ENCODE assay signal across 8 mouse cellular contexts in genomic region chr13:52979331-52980051, GRCm38 (mm10). TPM values are rescaled to one million over a fixed set of nuclear protein-coding genes. Genes with fewer than 3 reads are reported as not detected.
DNase-seq lines count a peak whose midpoint lies in the region; ATAC-seq lines count a peak whose summit lies in the region.

No protein-coding gene starts in this region.

- peak overlapping the region; percentile 89 for H3K27ac ChIP-seq in forebrain, embryonic 12.5 days
- H3K27ac ChIP-seq in hindbrain, embryonic 13.5 days, result peak overlapping the region; percentile 99
- peak overlapping the region; percentile 79; the same call in 1 of the 2 replicates for H3K27ac ChIP-seq in liver, embryonic 15.5 days (replicated peaks)

- H3K4me2 ChIP-seq in forebrain, embryonic 12.5 days, result peak overlapping the region; percentile 84
- peak overlapping the region; percentile 94 for H3K4me2 ChIP-seq in hindbrain, embryonic 13.5 days
- H3K4me2 ChIP-seq in liver, embryonic 15.5 days, result peak overlapping the region; percentile 79

- WGBS in forebrain, embryonic 12.5 days, result under 1% methylated on average over 22 of the region's 22 CpGs
- WGBS in hindbrain, embryonic 13.5 days, result under 1% methylated on average over 22 of the region's 22 CpGs
- WGBS in liver, embryonic 15.5 days (ENCODE audit: insufficient replicate concordance), result 1% methylated on average over 22 of the region's 22 CpGs

- no peaks in the 10 kb centered on the region for H3K36me3 ChIP-seq in forebrain, embryonic 12.5 days (replicated peaks)
- H3K36me3 ChIP-seq in hindbrain, embryonic 13.5 days, result no peaks in the 10 kb centered on the region
- no peaks in the 10 kb centered on the region for H3K36me3 ChIP-seq in liver, embryonic 15.5 days (replicated peaks)

- DNase-seq in cerebellum, adult 11-12 months, result peak; percentile 26
- DNase-seq in cerebellum, adult 8-10 months, result no peak
- peak; percentile 67 for DNase-seq in MN1 (ENCODE audit: low spot score)
- peak; percentile 51 for DNase-seq in retina, postnatal 1 day
- DNase-seq in spleen, adult 18-20 months, result no peak

- peaks cover 44% of the 10 kb centered on the region for H3K27me3 ChIP-seq in forebrain, embryonic 12.5 days
- H3K27me3 ChIP-seq in hindbrain, embryonic 13.5 days, result no peaks in the 10 kb centered on the region
- H3K27me3 ChIP-seq in liver, embryonic 15.5 days, result peaks cover 77% of the 10 kb centered on the region

- H3K9me3 ChIP-seq in forebrain, embryonic 12.5 days, result no peaks in the 10 kb centered on the region
- H3K9me3 ChIP-seq in hindbrain, embryonic 13.5 days, result no peaks in the 10 kb centered on the region
- no peaks in the 10 kb centered on the region for H3K9me3 ChIP-seq in liver, embryonic 15.5 days (replicated peaks)

- no peak for ATAC-seq in forebrain, embryonic 12.5 days (ENCODE audit: low FRiP score)
- ATAC-seq in hindbrain, embryonic 13.5 days (ENCODE audit: low FRiP score), result no peak
- ATAC-seq in liver, embryonic 15.5 days (ENCODE audit: insufficient read depth), result no peak

- H3K9ac ChIP-seq in forebrain, embryonic 12.5 days, result peak overlapping the region; percentile 82
- peak overlapping the region; percentile 90 for H3K9ac ChIP-seq in hindbrain, embryonic 13.5 days
- H3K9ac ChIP-seq in liver, embryonic 15.5 days, result no peak overlapping the region

- H3K4me1 ChIP-seq in forebrain, embryonic 12.5 days, result peaks cover 48% of the 10 kb centered on the region
- peaks cover 39% of the 10 kb centered on the region for H3K4me1 ChIP-seq in hindbrain, embryonic 13.5 days (replicated peaks)
- H3K4me1 ChIP-seq in liver, embryonic 15.5 days (replicated peaks), result peaks cover 45% of the 10 kb centered on the region

- peak overlapping the region; percentile 82 for H3K4me3 ChIP-seq in forebrain, embryonic 12.5 days (replicated peaks)
- peak overlapping the region; percentile 86 for H3K4me3 ChIP-seq in hindbrain, embryonic 13.5 days
- peak overlapping the region; percentile 66 for H3K4me3 ChIP-seq in liver, embryonic 15.5 days (replicated peaks)

RNA-seq across cellular contexts. Expression of gene Nfil3, which starts 1.4 kb away (rescaled TPM):
- polyA plus RNA-seq in forebrain, embryonic 12.5 days (2016; fragmentation: Nextera tagmentation; extraction: Ambion mirVana), result 27.3 and 28.8 TPM in 2 replicates
- polyA plus RNA-seq in hindbrain, embryonic 13.5 days (2015; fragmentation: Nextera tagmentation; extraction: Ambion mirVana), result 52.9 and 55.6 TPM in 2 replicates
- polyA plus RNA-seq in liver, embryonic 15.5 days (2015; fragmentation: Nextera tagmentation; extraction: Ambion mirVana), result 6.0 and 6.1 TPM in 2 replicates

RNA-seq across cellular contexts. Expression of gene Auh, which starts 50.0 kb away (rescaled TPM):
- 38.9 and 42.7 TPM in 2 replicates for polyA plus RNA-seq in forebrain, embryonic 12.5 days (2016; fragmentation: Nextera tagmentation; extraction: Ambion mirVana)
- polyA plus RNA-seq in hindbrain, embryonic 13.5 days (2015; fragmentation: Nextera tagmentation; extraction: Ambion mirVana), result 61.8 and 64.6 TPM in 2 replicates
- 27.3 and 30.4 TPM in 2 replicates for polyA plus RNA-seq in liver, embryonic 15.5 days (2015; fragmentation: Nextera tagmentation; extraction: Ambion mirVana)

Comparison
In these comparisons a context has a peak if more than half of its experiments do, and no peak if none do; other contexts are left out.
1. DNase-seq: peak in cerebellum, adult 11-12 months (single experiment), MN1 (single experiment) and retina, postnatal 1 day (single experiment); none in cerebellum, adult 8-10 months (single experiment) and spleen, adult 18-20 months (0 of 2).
2. Peak in every context shown above with its lines, with median percentiles within 50 percentile points of each other: H3K27ac ChIP-seq, H3K4me2 ChIP-seq and H3K4me3 ChIP-seq.